Mouse (Mus musculus) G1E (cell line): ENCODE results near the gene Kifc1.

Source experiments
- CTCF ChIP-seq: IDR thresholded peaks from 2 replicates; pipeline ENCODE4 v1.5.1; 2012; ENCODE audit warnings: low read depth, low read length, inconsistent platforms, mixed read lengths
- GATA1 ChIP-seq: IDR thresholded peaks from 2 replicates; pipeline ENCODE4 v1.6.1; 2012; ENCODE audit warnings: borderline replicate concordance, low read length, inconsistent platforms, mixed read lengths
- TAL1 ChIP-seq: conservative IDR thresholded peaks from 2 replicates; pipeline ENCODE4 v1.6.1; 2012; ENCODE audit warnings: low read depth, low read length, inconsistent platforms, mixed read lengths

GRCm38 (mm10) chr17:33930280-33931158 lies 40.1 kb upstream of the Kifc1 start:
- TF ChIP-seq CTCF (no peak), TAL1 (no peak), GATA1 (no peak)
